Mouse (Mus musculus) embryonic facial prominence, embryonic 14.5 days (tissue): ENCODE results near the gene Gm21974. TPM values are rescaled to one million over a fixed set of nuclear protein-coding genes. Genes with fewer than 3 reads are reported as not detected.

Experiments used
- ATAC-seq: fragments of 200-750 bp; cut with Nextera tagmentation; 2 replicates; pipeline ENCODE4 v1.8.0; 2017; ENCODE audit warnings: low read depth, moderate number of reproducible peaks, moderate TSS enrichment
- DNase-seq: peaks from one replicate; pipeline ENCODE4 v3.0.0-alpha.2; 2015; ENCODE audit warnings: low spot score
- H3K27ac ChIP-seq: fragments of 300-500 bp; sonication (generic); replicated peaks from 2 replicates; pipeline ENCODE4 v1.5.1; 2014; ENCODE audit warnings: low read depth, mild to moderate bottlenecking, low read length, moderate library complexity
- H3K27me3 ChIP-seq: fragments of 300-500 bp; sonication (generic); replicated peaks from 2 replicates; pipeline ENCODE4 v1.6.1; 2014; ENCODE audit warnings: low read length; ENCODE audit not compliant: control insufficient read depth, insufficient read depth
- H3K36me3 ChIP-seq: fragments of 300-500 bp; sonication (generic); 2 replicates; pipeline ENCODE4 v1.6.1; 2014; ENCODE audit warnings: low read length, mixed read lengths; ENCODE audit not compliant: control insufficient read depth, insufficient read depth
- H3K4me1 ChIP-seq: fragments of 300-500 bp; sonication (generic); 2 replicates; pipeline ENCODE4 v1.6.1; 2014; ENCODE audit warnings: antibody characterized with exemption, low read length; ENCODE audit not compliant: control insufficient read depth, insufficient read depth
- H3K4me2 ChIP-seq: fragments of 300-500 bp; sonication (generic); 2 replicates; pipeline ENCODE4 v1.6.1; 2014; ENCODE audit warnings: low read depth, mild to moderate bottlenecking, low read length, moderate library complexity, mixed read lengths
- H3K4me3 ChIP-seq: fragments of 300-500 bp; sonication (generic); 2 replicates; pipeline ENCODE4 v1.5.1; 2014; ENCODE audit warnings: low read depth, mild to moderate bottlenecking, low read length
- H3K9ac ChIP-seq: fragments of 300-500 bp; sonication (generic); 2 replicates; pipeline ENCODE4 v1.6.1; 2014; ENCODE audit warnings: low read depth, mild to moderate bottlenecking, low read length, moderate library complexity, mixed read lengths
- H3K9me3 ChIP-seq: fragments of 300-500 bp; sonication (generic); 2 replicates; pipeline ENCODE4 v1.6.1; 2016; ENCODE audit warnings: low read length; ENCODE audit not compliant: control insufficient read depth
- WGBS: fragments of 180-500 bp; shearing (Covaris S2); extraction: QIAGEN DNeasy Blood & Tissue Kit; methylation state at CpG from one replicate; pipeline ENCODE4 v1.1.7; 2014; 5-methylcytosine and 5-hydroxymethylcytosine counted together
- polyA plus RNA-seq: library from polyadenylated mRNA; unstranded; fragments of >200 nt; fragmentation: Nextera tagmentation; extraction: Ambion mirVana; gene quantifications from 2 replicates; pipeline ENCODE4 v1.2.1, GENCODE M21; 2014

Gene Gm21974
- polyA plus RNA-seq, 1 experiment from 2014 or later = not detected

DNA sequence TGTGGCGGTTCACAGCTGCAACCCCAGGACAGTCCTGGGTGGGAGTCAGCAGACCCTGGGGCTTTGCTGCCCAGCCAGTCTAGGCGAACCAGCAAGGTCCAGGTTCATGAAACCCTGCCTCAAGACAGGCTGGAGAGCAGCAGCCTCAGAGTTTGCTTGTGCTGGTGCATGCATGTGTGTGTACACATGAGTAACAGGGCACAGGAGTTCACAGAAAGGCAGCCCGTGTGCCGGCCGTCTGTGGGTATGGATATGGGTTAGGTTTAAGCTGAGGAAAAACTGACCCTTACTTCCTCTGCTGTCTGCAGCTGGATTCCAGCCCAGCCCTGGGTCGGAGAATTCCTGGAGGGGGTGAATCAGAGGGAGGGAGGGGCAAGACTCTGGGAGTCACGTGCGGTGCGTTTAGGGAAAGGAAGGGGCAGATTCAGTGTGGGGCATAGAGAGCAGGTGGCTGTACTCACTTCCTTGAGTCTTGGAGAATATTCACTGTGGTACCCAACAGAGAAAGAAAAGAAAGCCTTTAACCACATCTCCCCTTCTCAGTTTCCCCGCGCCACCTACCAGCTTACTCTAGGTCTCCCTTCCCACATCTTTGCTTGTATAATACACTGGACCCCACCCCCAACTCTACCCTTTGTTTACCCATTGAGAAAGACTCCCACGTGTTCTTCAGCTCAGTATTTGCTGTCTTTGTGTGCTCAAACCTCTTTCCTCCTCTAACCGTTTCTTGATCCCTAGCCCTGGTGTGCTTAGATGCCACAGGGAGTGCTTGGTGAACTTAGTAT lies 36.3 kb upstream of the Gm21974 start:
- H3K9ac ChIP-seq = no peak overlapping the region

DNA sequence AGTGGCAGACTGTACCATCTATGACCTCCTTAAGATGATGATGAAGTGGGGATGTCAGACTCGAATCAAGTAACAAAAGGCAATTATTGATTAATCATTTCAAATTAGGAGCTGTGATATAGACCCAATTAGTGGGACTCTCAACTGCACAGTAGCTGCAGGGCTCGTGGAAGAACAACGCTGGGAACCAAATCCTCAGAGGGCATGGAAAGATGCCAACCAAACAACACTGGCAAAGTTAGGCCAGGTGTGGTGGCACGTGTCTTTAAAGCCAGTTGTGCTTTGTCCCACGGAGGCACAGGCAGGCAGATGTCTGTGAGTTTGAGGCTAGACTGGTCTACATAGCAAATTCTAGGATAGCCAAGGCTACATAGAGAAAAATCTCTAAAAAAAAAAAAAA lies 35.4 kb upstream of the Gm21974 start:
- H3K27ac ChIP-seq = no peak overlapping the region
- ATAC-seq (no peak), DNase-seq (no peak)
- 67% methylated on average over 5 of the region's 5 CpGs for WGBS
- H3K27me3 ChIP-seq = peaks cover 18% of the 10 kb centered on the region; the same call in 1 of the 2 replicates
- H3K4me3 ChIP-seq = no peak overlapping the region
- peaks cover 7% of the 10 kb centered on the region for H3K4me1 ChIP-seq
- peaks cover 8% of the 10 kb centered on the region; the same call in 1 of the 2 replicates for H3K36me3 ChIP-seq
- no peaks in the 10 kb centered on the region for H3K9me3 ChIP-seq
- H3K4me2 ChIP-seq = no peak overlapping the region
- no peak overlapping the region for H3K9ac ChIP-seq

More for the DNA sequence above, 36.3 kb upstream of the Gm21974 start:
- Histone ChIP-seq H3K36me3 (peaks cover 3% of the 10 kb centered on the region; the same call in 1 of the 2 replicates), H3K4me1 (peaks cover 13% of the 10 kb centered on the region), H3K9me3 (no peaks in the 10 kb centered on the region), H3K27ac (peak overlapping the region; percentile 36; the same call in 1 of the 2 replicates), H3K4me3 (no peak overlapping the region), H3K4me2 (no peak overlapping the region), H3K27me3 (peaks cover 18% of the 10 kb centered on the region; the same call in 1 of the 2 replicates)
- DNase-seq = peak; percentile 57
- peak; percentile 8; the same call in 1 of the 2 replicates for ATAC-seq
- WGBS = 27% methylated on average over 13 of the region's 13 CpGs

DNA sequence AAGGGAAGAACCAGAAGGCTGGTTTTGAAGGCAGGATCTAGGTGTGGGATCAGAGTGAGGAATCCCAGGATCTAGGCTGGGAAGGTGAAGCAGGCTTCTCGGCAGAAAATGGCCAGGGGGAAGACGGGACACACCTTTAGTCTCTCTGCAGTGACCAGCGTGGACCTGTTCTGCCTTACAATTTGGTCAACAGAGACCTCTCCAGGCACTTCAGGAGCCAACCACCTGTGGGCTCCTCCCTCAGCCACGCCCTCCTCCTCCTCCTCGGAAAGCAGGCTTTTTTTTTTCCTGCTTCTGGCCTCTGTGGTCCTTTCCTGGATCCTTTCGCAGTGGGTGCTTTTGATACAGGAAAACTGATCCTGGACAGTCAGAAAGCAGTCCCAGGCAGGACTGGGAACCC lies 34.7 kb upstream of the Gm21974 start, which contains the start of gene Prss8:
Gene Prss8 (minus strand): TSS at position 182 of the 400 bp plus-strand sequence.
- H3K27me3 ChIP-seq = peaks cover 18% of the 10 kb centered on the region; the same call in 1 of the 2 replicates
- H3K27ac ChIP-seq = no peak within 1 kb of the TSS
- H3K4me1 ChIP-seq = peaks cover 6% of the 10 kb centered on the region
- H3K9ac ChIP-seq = peak within 1 kb of the TSS; percentile 60
- ATAC-seq = no peak
- H3K4me2 ChIP-seq = peak within 1 kb of the TSS; percentile 48
- DNase-seq = peak; percentile 61
- no peaks in the 10 kb centered on the region for H3K9me3 ChIP-seq
- WGBS = 13% methylated on average over 6 of the region's 6 CpGs
- peaks cover 15% of the 10 kb centered on the region for H3K36me3 ChIP-seq
- peak within 1 kb of the TSS; percentile 36 for H3K4me3 ChIP-seq

DNA sequence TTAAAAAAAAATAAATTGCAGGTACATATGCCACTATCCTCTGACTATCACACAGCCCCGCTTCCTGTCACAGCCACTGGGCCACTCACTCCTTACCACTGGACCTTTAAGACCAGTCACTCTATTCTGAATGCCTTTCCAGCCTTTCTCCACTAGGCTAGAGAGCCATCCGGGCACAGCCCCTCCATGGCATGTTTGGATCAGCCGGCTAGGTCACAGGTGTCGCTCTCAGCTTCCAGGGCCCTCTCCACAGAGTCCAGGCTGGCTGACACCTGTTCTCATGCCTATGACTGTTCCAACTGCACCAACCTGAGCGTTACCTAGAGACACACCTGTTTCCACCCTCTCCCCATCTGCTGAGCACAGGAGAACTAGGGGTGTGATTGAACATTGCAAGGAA lies 33.3 kb upstream of the Gm21974 start:
- H3K9ac ChIP-seq = peak overlapping the region; percentile 60; the same call in 1 of the 2 replicates
- no peak for DNase-seq
- WGBS = 64% methylated on average over 5 of the region's 5 CpGs
- H3K36me3 ChIP-seq = peaks cover 28% of the 10 kb centered on the region
- no peaks in the 10 kb centered on the region for H3K9me3 ChIP-seq
- peak overlapping the region; percentile 48 for H3K4me2 ChIP-seq
- no peak overlapping the region for H3K27ac ChIP-seq
- 0 out of 2 replicates have a peak, but pooled peaks have one; percentile 0 for ATAC-seq
- peaks cover 4% of the 10 kb centered on the region for H3K4me1 ChIP-seq
- peaks cover 18% of the 10 kb centered on the region; the same call in 1 of the 2 replicates for H3K27me3 ChIP-seq
- H3K4me3 ChIP-seq = peak overlapping the region; percentile 36

DNA sequence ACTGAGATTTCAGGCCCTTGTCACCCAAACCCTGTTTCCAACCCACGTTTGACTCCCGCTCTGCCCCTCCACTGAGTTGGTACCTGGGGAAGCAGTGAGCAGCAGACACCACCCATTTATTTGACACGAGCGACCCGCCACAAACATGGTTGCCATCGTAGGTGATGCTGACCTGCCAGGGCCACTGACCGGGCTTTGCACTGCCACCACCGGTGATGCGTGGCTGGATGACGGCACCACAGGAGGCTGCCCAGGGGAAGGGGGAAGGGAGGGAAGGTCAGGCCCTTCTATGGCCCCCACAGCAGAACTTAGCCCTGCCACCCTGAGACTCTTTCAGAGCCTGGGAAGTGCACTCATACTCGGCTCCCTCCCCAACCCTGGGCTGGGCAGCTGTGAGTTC lies 32.5 kb upstream of the Gm21974 start:
- H3K4me2 ChIP-seq = no peak overlapping the region
- H3K36me3 ChIP-seq = peaks cover 36% of the 10 kb centered on the region
- H3K27me3 ChIP-seq = peaks cover 18% of the 10 kb centered on the region; the same call in 1 of the 2 replicates
- WGBS = 92% methylated on average over 8 of the region's 11 CpGs
- H3K9ac ChIP-seq = no peak overlapping the region
- no peak overlapping the region for H3K4me3 ChIP-seq
- H3K9me3 ChIP-seq = no peaks in the 10 kb centered on the region
- DNase-seq (no peak), ATAC-seq (no peak)
- peaks cover 4% of the 10 kb centered on the region for H3K4me1 ChIP-seq
- H3K27ac ChIP-seq = no peak overlapping the region

- Histone ChIP-seq H3K9me3 (no peaks in the 10 kb centered on the region), H3K36me3 (peaks cover 44% of the 10 kb centered on the region), H3K9ac (no peak overlapping the region), H3K4me3 (no peak overlapping the region), H3K4me2 (no peak overlapping the region), H3K27ac (no peak overlapping the region), H3K4me1 (peaks cover 4% of the 10 kb centered on the region), H3K27me3 (peaks cover 18% of the 10 kb centered on the region; the same call in 1 of the 2 replicates)
- DNase-seq (no peak), ATAC-seq (no peak)
- WGBS = 86% methylated on average over 11 of the region's 11 CpGs
Measured at GRCm38 (mm10) chr7:127926846-127927245, 31.6 kb upstream of the Gm21974 start.

DNA sequence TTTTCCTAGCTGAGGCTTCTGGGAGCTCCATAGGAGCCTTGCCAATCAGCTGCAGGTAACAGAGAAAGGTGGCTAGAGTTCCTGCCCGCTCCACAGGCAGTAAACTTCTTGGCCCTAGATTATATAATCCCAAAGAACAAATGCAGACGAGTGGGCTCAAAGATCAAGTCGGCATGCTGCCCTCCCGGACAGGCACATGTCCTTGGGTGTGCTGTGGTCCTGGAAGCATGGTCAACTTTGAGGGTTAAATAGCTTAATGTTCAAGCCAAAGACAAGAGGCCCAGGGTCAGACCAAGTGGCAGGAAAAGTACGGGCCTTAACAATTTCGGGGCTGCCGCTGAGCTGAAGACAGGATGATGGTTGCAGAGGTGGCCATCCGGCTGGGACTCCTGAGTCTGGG lies 30.8 kb upstream of the Gm21974 start:
- ATAC-seq (no peak), DNase-seq (no peak)
- peak overlapping the region; percentile 72 for H3K27ac ChIP-seq
- H3K9ac ChIP-seq = no peak overlapping the region
- 80% methylated on average over 8 of the region's 8 CpGs for whole genome bisulfite sequencing
- H3K4me2 ChIP-seq = no peak overlapping the region; the same call in 1 of the 2 replicates
- no peaks in the 10 kb centered on the region for H3K4me1 ChIP-seq
- no peaks in the 10 kb centered on the region for H3K9me3 ChIP-seq
- peaks cover 18% of the 10 kb centered on the region; the same call in 1 of the 2 replicates for H3K27me3 ChIP-seq
- H3K36me3 ChIP-seq = peaks cover 52% of the 10 kb centered on the region
- H3K4me3 ChIP-seq = no peak overlapping the region

DNA sequence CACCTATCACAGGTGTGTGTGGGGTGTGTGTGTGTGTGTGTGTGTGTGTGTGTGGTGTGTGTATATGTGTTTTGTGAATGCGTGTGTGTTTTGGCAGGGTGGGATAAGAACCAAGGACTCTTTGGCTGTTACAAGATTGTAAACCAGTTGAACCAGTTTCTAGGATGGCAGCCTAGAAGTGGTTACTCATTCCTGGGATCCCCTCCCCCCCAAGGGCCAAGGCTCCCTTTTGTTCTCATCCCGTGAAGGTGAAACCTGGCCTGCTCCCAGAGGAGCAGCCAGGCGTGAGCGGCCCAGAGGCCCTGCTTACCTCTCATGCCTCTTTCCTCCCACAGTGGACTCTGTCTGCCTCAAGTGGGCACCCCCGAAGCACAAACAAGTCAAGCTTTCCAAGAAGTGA lies 30.0 kb upstream of the Gm21974 start:
- peaks cover 17% of the 10 kb centered on the region; the same call in 1 of the 2 replicates for H3K27me3 ChIP-seq
- DNase-seq = peak; percentile 88
- ATAC-seq = peak; percentile 81
- H3K9me3 ChIP-seq = no peaks in the 10 kb centered on the region
- no peak overlapping the region for H3K4me2 ChIP-seq
- no peaks in the 10 kb centered on the region for H3K4me1 ChIP-seq
- no peak overlapping the region for H3K9ac ChIP-seq
- peak overlapping the region; percentile 72 for H3K27ac ChIP-seq
- H3K4me3 ChIP-seq = no peak overlapping the region
- WGBS = 69% methylated on average over 5 of the region's 5 CpGs
- peaks cover 60% of the 10 kb centered on the region for H3K36me3 ChIP-seq
